Mouse (Mus musculus): Measurements from ENCODE around the gene Utp18. TPM values are rescaled to one million over a fixed set of nuclear protein-coding genes. Genes with fewer than 3 reads are reported as not detected.
A peak's percentile ranks its signal among the peaks of the same experiment; 100 is the strongest.

Utp18 gene
- polyA plus RNA-seq, 1 experiment: 12.9 TPM

DNA sequence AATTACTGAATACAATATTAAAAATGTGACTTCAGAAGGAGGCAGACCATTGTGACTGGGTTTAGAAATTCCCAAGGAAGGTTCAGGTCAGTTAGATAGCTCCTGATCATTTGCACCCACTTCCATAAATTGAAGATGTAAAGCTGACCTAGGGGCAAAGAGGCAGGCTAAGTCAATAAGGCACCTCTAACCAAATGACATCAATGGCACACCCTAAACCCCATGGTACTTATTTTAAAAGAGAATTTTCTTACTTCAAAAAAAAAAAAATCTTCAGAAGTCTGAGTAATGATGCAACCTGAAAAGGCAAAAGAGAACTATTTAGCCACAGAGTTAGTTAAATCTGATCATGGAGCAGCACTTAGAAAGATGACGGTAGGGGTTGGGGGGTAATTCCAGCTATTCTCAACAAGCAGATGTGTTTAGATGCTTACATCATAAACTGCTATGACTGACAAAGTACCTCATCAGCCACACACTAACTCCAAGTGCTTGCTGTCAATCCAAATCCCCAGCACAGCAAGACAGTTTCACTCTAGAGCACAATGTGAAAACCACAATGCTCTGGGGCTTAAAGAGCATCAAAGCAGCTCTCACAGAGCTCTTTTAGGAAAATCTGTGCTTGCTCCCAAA, 24.9 kb downstream of the Utp18 start:
- no peak overlapping the region for H3K27ac ChIP-seq (ENCODE audit: insufficient read depth, low read length)
- no peak for DNase-seq
- TF ChIP-seq POLR2A (IDR thresholded peaks at IDR 0.05; ENCODE audit: borderline replicate concordance, insufficient read depth, low read length): no peak
- TF ChIP-seq CTCF (IDR thresholded peaks at IDR 0.05; ENCODE audit: borderline replicate concordance, insufficient read depth, low read depth, low read length): no peak
- no peak overlapping the region for H3K4me3 ChIP-seq (replicated peaks; ENCODE audit: insufficient read depth, low read depth, low read length)
- 90% methylated on average over 1 of the region's 1 CpGs for WGBS
- H3K4me1 ChIP-seq (ENCODE audit: control insufficient read depth, insufficient read depth, low read length): no peaks in the 10 kb centered on the region
- H3K27me3 ChIP-seq (ENCODE audit: control insufficient read depth, insufficient read depth, low read length): no peaks in the 10 kb centered on the region

- WGBS: under 1% methylated on average over 6 of the region's 6 CpGs
- peak; percentile 76 to 86 for DNase-seq
- TF ChIP-seq CTCF (IDR thresholded peaks at IDR 0.05; ENCODE audit: borderline replicate concordance, insufficient read depth, low read depth, low read length) (peak; percentile 79), POLR2A (IDR thresholded peaks at IDR 0.05; ENCODE audit: borderline replicate concordance, insufficient read depth, low read length) (no peak)
Observed at GRCm38 (mm10) chr11:93856284-93856955, 29.1 kb downstream of the Utp18 start.

DNA sequence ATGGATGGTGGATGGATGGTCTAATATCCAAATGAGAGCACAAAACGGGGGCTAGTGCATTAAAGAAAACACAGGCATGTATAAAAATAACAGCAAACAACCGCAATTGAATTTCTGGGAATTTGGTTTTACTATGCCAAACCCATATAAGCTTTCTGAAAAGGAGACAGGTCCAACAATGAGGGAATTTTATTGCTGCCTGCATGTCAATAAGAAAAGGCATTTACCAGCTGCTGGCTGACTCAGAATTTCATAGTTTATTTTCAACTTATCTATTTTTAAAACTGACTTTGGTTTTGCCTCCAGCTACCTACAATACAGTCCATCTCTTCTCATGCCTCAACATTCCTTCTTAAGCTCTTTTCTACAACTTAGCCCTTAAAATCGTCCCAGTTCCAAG, 33.0 kb downstream of the Utp18 start:
- TF ChIP-seq CTCF (IDR thresholded peaks at IDR 0.05; ENCODE audit: borderline replicate concordance, insufficient read depth, low read depth, low read length) (no peak), POLR2A (IDR thresholded peaks at IDR 0.05; ENCODE audit: borderline replicate concordance, insufficient read depth, low read length) (no peak)
- no peaks in the 10 kb centered on the region for H3K27me3 ChIP-seq (ENCODE audit: control insufficient read depth, insufficient read depth, low read length)
- WGBS: 91% methylated on average over 3 of the region's 3 CpGs
- no peak for DNase-seq
- no peak overlapping the region for H3K4me3 ChIP-seq (replicated peaks; ENCODE audit: insufficient read depth, low read depth, low read length)
- no peak overlapping the region for H3K27ac ChIP-seq (ENCODE audit: insufficient read depth, low read length)
- no peaks in the 10 kb centered on the region for H3K4me1 ChIP-seq (ENCODE audit: control insufficient read depth, insufficient read depth, low read length)

More at GRCm38 (mm10) chr11:93856284-93856955, 29.1 kb downstream of the Utp18 start:
- no peak overlapping the region for H3K27ac ChIP-seq (ENCODE audit: insufficient read depth, low read length)
- H3K4me1 ChIP-seq (ENCODE audit: control insufficient read depth, insufficient read depth, low read length): no peaks in the 10 kb centered on the region
- H3K27me3 ChIP-seq (ENCODE audit: control insufficient read depth, insufficient read depth, low read length): no peaks in the 10 kb centered on the region
- no peak overlapping the region for H3K4me3 ChIP-seq (replicated peaks; ENCODE audit: insufficient read depth, low read depth, low read length)

- no peak overlapping the region for H3K4me3 ChIP-seq (replicated peaks; ENCODE audit: insufficient read depth, low read depth, low read length)
- 47% methylated on average over 2 of the region's 2 CpGs for WGBS
- no peaks in the 10 kb centered on the region for H3K27me3 ChIP-seq (ENCODE audit: control insufficient read depth, insufficient read depth, low read length)
- no peak for TF ChIP-seq POLR2A (IDR thresholded peaks at IDR 0.05; ENCODE audit: borderline replicate concordance, insufficient read depth, low read length)
- H3K4me1 ChIP-seq (ENCODE audit: control insufficient read depth, insufficient read depth, low read length): no peaks in the 10 kb centered on the region
- no peak for DNase-seq
- H3K27ac ChIP-seq (ENCODE audit: insufficient read depth, low read length): no peak overlapping the region
Observed at GRCm38 (mm10) chr11:93847342-93847741, 38.2 kb downstream of the Utp18 start.

DNA sequence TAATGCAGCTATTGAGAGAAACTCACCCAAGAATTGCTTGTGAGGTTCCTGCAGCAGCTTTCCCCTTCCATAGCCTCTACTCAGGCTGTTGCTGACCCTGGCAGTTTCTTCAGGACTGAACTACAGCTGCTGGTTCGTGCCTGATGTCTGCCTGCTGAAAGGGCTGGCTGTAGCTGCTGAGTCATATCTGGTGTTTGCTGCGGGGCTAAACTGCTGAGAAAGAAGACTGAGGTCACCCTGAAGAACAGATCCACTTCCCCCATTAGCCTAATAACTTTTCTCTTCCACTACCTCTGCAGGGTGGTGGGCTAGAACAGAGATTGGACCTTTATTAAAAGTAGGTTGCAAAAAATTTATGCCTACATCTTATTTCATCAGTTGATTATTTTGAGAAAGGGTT, 49.8 kb downstream of the Utp18 start:
- H3K27me3 ChIP-seq (ENCODE audit: control insufficient read depth, insufficient read depth, low read length): no peaks in the 10 kb centered on the region; the same call in 1 of the 2 replicates

GRCm38 (mm10) chr11:93829971-93830370, 55.6 kb downstream of the Utp18 start:
- H3K4me3 ChIP-seq (replicated peaks; ENCODE audit: insufficient read depth, low read depth, low read length): no peak overlapping the region
- WGBS: 24% methylated on average over 8 of the region's 8 CpGs
- H3K27me3 ChIP-seq (ENCODE audit: control insufficient read depth, insufficient read depth, low read length): no peaks in the 10 kb centered on the region
- peaks cover 5% of the 10 kb centered on the region; the same call in 1 of the 2 replicates for H3K4me1 ChIP-seq (ENCODE audit: control insufficient read depth, insufficient read depth, low read length)
- TF ChIP-seq CTCF (IDR thresholded peaks at IDR 0.05; ENCODE audit: borderline replicate concordance, insufficient read depth, low read depth, low read length) (no peak), POLR2A (IDR thresholded peaks at IDR 0.05; ENCODE audit: borderline replicate concordance, insufficient read depth, low read length) (no peak)
- no peak for DNase-seq
- H3K27ac ChIP-seq (ENCODE audit: insufficient read depth, low read length): no peak overlapping the region

More for the DNA sequence above, 49.8 kb downstream of the Utp18 start:
- no peak for TF ChIP-seq CTCF (IDR thresholded peaks at IDR 0.05; ENCODE audit: borderline replicate concordance, insufficient read depth, low read depth, low read length)
- no peak for TF ChIP-seq POLR2A (IDR thresholded peaks at IDR 0.05; ENCODE audit: borderline replicate concordance, insufficient read depth, low read length)
- no peaks in the 10 kb centered on the region for H3K4me1 ChIP-seq (ENCODE audit: control insufficient read depth, insufficient read depth, low read length)
- DNase-seq: no peak
- no peak overlapping the region for H3K27ac ChIP-seq (ENCODE audit: insufficient read depth, low read length)
- WGBS: 72% methylated on average over 2 of the region's 2 CpGs
- no peak overlapping the region for H3K4me3 ChIP-seq (replicated peaks; ENCODE audit: insufficient read depth, low read depth, low read length)

DNA sequence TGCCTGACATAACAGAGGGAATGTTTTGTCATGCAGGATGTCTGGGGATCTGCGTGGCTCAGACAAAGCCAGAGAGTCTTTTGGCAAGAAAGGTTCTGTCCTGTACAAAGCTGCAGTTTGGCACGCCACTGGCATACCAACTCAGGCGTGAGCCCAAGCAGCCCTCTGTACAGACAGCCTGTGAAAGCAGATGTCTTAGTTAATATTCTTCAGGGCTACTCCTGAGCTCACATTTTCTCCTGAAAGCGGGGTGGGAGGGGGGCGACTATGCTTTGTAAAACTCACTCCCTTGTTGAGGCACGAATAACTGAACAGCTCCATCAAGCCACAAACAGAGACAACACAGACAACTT, 56.3 kb downstream of the Utp18 start:
- TF ChIP-seq CTCF (IDR thresholded peaks at IDR 0.05; ENCODE audit: borderline replicate concordance, insufficient read depth, low read depth, low read length) (no peak), POLR2A (IDR thresholded peaks at IDR 0.05; ENCODE audit: borderline replicate concordance, insufficient read depth, low read length) (no peak)
- H3K4me1 ChIP-seq (ENCODE audit: control insufficient read depth, insufficient read depth, low read length): peaks cover 5% of the 10 kb centered on the region; the same call in 1 of the 2 replicates
- DNase-seq: peak in 1 of 2 experiments; percentile 35
- no peaks in the 10 kb centered on the region for H3K27me3 ChIP-seq (ENCODE audit: control insufficient read depth, insufficient read depth, low read length)
- H3K4me3 ChIP-seq (replicated peaks; ENCODE audit: insufficient read depth, low read depth, low read length): no peak overlapping the region
- no peak overlapping the region for H3K27ac ChIP-seq (ENCODE audit: insufficient read depth, low read length)
- WGBS: 13% methylated on average over 6 of the region's 6 CpGs

Data from cerebellum, adult 2 months (tissue).